Mouse (Mus musculus) lung, adult 2 months (tissue): ENCODE results near the gene Adcyap1r1.

Source experiments
- CTCF ChIP-seq: fragments of 200-500 bp; IDR thresholded peaks from 2 replicates; pipeline ENCODE4 v1.5.1; 2011; ENCODE audit warnings: mild to moderate bottlenecking, low read length, control low read depth; ENCODE audit not compliant: insufficient read depth
- POLR2A ChIP-seq: fragments of 200-500 bp; IDR thresholded peaks from 2 replicates; pipeline ENCODE4 v1.6.1; 2011; ENCODE audit warnings: low read depth, mild to moderate bottlenecking, control low read depth, low read length, borderline replicate concordance; ENCODE audit errors: extremely low read depth

GRCm38 (mm10) chr6:55549211-55549610, 97.4 kb downstream of the Adcyap1r1 start:
- no peak for TF ChIP-seq POLR2A
- TF ChIP-seq CTCF, result no peak
